Mouse (Mus musculus) lung, embryonic 15.5 days (tissue): ENCODE measurements around the gene Pwwp2b. TPM values are rescaled to one million over a fixed set of nuclear protein-coding genes. Genes with fewer than 3 reads are reported as not detected.

Experiments
- ATAC-seq: fragments of 200-750 bp; cut with Nextera tagmentation; 2 replicates; pipeline ENCODE4 v1.8.0; 2017; ENCODE audit warnings: moderate number of reproducible peaks, borderline replicate concordance; ENCODE audit not compliant: low FRiP score, low TSS enrichment; ENCODE audit errors: extremely low read depth
- H3K27ac ChIP-seq: fragments of 300-500 bp; sonication (generic); 2 replicates; pipeline ENCODE4 v1.5.1; 2015; ENCODE audit warnings: moderate library complexity, mild to moderate bottlenecking, inconsistent platforms
- H3K27me3 ChIP-seq: fragments of 300-500 bp; sonication (generic); 2 replicates; pipeline ENCODE4 v1.6.1; 2015; ENCODE audit warnings: inconsistent platforms
- H3K36me3 ChIP-seq: fragments of 300-500 bp; sonication (generic); 2 replicates; pipeline ENCODE4 v1.6.1; 2015; ENCODE audit warnings: inconsistent platforms
- H3K4me1 ChIP-seq: fragments of 300-500 bp; sonication (generic); 2 replicates; pipeline ENCODE4 v1.6.1; 2015; ENCODE audit warnings: inconsistent platforms
- H3K4me2 ChIP-seq: fragments of 300-500 bp; sonication (generic); 2 replicates; pipeline ENCODE4 v1.6.1; 2015; ENCODE audit warnings: inconsistent platforms, mild to moderate bottlenecking, moderate library complexity
- H3K4me3 ChIP-seq: fragments of 300-500 bp; sonication (generic); 2 replicates; pipeline ENCODE4 v1.5.1; 2015; ENCODE audit warnings: mild to moderate bottlenecking, inconsistent platforms
- H3K9ac ChIP-seq: fragments of 300-500 bp; sonication (generic); 2 replicates; pipeline ENCODE4 v1.6.1; 2015; ENCODE audit warnings: inconsistent platforms
- H3K9me3 ChIP-seq: fragments of 300-500 bp; sonication (generic); 2 replicates; pipeline ENCODE4 v1.6.1; 2016; ENCODE audit warnings: inconsistent platforms
- WGBS: fragments of 180-500 bp; shearing (Covaris S2); methylation state at CpG from one replicate; pipeline ENCODE4 v1.1.7; 2015; 5-methylcytosine and 5-hydroxymethylcytosine counted together
- polyA plus RNA-seq: library from polyadenylated mRNA; unstranded; fragments of >200 nt; fragmentation: Nextera tagmentation; extraction: Ambion mirVana; gene quantifications from 2 replicates; pipeline ENCODE4 v1.2.1, GENCODE M21; 2015

The Pwwp2b gene
- polyA plus RNA-seq, 1 experiment from 2014 or later: 15.4 TPM

DNA sequence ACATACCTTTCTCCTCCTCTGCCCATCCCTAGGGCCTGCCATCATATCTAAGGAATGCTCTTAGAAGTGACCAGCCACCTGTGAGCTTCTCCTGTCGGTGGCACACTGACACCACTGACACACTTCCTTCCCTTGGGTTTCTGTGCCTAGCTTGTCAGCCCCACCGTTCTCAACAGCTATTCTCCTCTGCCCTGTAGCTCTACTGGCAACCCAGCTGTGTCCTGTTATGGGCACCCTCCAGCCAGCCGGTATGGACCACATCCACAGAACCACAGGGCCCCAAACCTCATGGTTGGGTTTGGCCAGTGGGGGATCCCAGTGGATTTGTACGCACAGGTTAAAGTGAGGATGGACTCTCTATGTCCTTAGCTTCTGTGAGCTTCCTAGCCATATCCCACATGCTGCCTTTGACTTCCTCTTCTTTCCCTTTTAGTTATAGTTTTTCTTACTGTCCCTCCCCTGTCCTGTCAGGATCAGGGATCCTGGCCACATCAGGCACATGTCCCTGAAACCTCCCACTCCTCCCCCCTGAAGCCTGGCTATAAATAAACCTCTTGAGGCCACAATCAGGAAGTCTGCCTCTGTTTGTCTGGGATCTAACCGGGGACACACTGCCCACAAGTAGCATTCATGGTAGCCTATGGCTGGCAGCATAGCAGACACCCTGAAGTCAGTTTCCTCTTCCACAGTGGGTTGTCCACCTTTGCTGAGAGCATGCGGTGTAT lies 19.7 kb upstream of the Pwwp2b start:
- H3K4me3 ChIP-seq: no peak overlapping the region
- no peak for ATAC-seq
- no peaks in the 10 kb centered on the region for H3K27me3 ChIP-seq
- 48% methylated on average over 6 of the region's 6 CpGs for WGBS
- peaks cover 28% of the 10 kb centered on the region for H3K4me1 ChIP-seq
- peak overlapping the region; percentile 45; the same call in 1 of the 2 replicates for H3K27ac ChIP-seq
- no peak overlapping the region for H3K9ac ChIP-seq
- H3K9me3 ChIP-seq: no peaks in the 10 kb centered on the region
- H3K36me3 ChIP-seq: no peaks in the 10 kb centered on the region
- H3K4me2 ChIP-seq: no peak overlapping the region

DNA sequence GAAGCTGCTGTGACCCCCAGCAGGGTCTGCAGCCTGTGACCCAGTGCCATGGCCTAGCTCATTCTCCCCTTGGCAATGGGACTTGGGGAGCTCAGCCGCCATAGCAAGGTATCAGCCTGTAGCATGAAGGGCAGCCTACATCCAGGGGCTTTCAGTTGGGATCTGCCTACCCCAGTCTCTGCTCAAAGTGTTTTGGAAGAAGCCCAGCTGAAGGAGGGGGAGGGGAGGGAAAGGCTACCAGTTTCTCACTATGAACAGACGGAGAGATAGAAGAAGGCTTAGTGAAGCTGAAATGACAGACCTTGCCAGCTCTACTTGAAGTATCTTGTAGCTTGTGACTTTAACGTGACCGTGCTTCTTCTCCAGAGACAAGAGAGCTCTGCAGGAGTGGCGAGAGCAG lies 18.4 kb upstream of the Pwwp2b start:
- 67% methylated on average over 5 of the region's 5 CpGs for WGBS
- no peak for ATAC-seq
- Histone ChIP-seq H3K4me3 (no peak overlapping the region), H3K4me2 (no peak overlapping the region), H3K27ac (no peak overlapping the region), H3K36me3 (no peaks in the 10 kb centered on the region), H3K9me3 (no peaks in the 10 kb centered on the region), H3K4me1 (peaks cover 34% of the 10 kb centered on the region), H3K9ac (no peak overlapping the region), H3K27me3 (no peaks in the 10 kb centered on the region)

DNA sequence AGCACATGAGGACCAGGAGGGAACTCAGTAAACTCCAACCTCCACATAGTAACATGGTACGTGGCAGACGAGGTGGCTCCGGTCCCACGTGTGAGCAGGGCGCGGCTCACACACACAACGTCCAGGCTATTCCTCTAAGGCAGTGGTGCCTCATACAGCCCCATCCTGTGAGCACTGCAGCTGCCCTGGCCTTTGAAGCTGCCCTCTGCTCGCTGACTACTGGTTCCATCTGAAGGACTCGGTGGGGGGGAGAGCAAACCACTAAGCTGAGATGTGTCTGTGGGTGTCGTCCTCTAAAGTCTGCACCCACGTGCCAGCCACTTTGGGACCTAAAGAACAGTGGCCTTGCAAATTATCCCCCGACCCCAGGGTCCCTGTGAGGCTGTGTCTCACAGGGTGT lies 18.0 kb upstream of the Pwwp2b start:
- Histone ChIP-seq H3K4me1 (peaks cover 35% of the 10 kb centered on the region), H3K27ac (no peak overlapping the region), H3K36me3 (no peaks in the 10 kb centered on the region), H3K4me2 (no peak overlapping the region), H3K9ac (no peak overlapping the region), H3K4me3 (no peak overlapping the region), H3K9me3 (no peaks in the 10 kb centered on the region), H3K27me3 (no peaks in the 10 kb centered on the region)
- 65% methylated on average over 12 of the region's 12 CpGs for WGBS
- ATAC-seq: no peak

DNA sequence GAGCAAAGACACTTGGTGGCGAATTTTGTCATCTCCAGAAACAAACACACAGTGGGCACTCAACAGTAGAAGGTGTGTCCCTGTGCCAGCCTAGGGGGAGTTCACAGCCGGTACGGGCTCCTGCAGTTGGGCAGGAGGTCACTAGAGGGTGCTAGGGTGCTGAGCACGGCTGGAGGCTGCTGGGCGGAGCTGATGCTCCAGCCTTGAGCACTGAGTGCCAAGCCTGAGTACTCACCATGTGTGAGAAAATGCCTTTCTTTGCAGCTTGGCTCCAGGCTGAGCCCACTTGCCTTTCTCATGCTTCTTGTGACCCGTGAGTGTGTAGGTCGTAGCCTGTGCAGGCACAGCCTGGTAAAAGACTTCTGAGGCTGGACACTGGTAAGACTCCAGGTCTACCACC lies 14.6 kb upstream of the Pwwp2b start:
- Histone ChIP-seq H3K4me3 (no peak overlapping the region), H3K9ac (no peak overlapping the region), H3K27ac (peak overlapping the region; percentile 30), H3K27me3 (no peaks in the 10 kb centered on the region), H3K4me1 (peaks cover 36% of the 10 kb centered on the region), H3K36me3 (no peaks in the 10 kb centered on the region), H3K4me2 (peak overlapping the region; percentile 23; the same call in 1 of the 2 replicates), H3K9me3 (no peaks in the 10 kb centered on the region)
- WGBS: 2% methylated on average over 7 of the region's 7 CpGs
- peak; percentile 79 for ATAC-seq

DNA sequence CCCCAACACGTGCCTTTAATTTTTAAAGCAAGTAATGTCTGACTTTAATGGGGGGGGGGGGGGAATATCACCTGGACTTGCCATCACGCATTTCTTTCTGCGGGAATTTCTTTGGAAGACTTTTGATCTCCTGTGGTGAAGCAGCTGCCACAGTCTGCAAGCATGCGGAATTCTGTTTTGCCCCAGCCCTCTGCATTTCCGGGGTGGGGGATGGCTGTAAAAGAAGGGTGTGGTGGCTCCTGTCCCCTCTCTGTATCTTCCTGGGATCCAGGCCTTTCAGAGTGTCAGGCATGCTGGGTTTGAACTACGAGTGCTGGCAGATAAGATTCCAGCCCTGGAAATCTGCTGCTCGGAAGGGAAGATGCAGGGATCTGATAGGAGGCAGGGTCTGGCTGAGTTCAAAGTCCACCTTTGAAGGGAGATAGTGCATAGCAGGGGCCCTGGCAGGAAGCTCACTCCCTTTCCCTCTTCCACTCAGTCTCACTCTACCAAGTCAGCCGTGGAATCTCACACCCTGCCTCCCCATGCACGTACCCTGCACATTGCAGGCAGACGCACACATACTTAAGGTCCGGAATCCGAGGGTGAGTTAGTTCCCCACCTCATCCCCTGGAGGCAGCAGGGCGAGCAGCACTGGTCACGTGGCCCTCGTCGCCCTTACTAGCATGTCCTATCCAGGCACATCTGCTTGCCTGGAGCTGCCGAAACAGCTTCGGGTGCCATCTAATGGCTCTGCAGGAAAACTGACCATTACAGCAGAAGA lies 13.7 kb upstream of the Pwwp2b start:
- 11% methylated on average over 18 of the region's 18 CpGs for whole genome bisulfite sequencing
- ATAC-seq: peak; percentile 48; the same call in 1 of the 2 replicates

DNA sequence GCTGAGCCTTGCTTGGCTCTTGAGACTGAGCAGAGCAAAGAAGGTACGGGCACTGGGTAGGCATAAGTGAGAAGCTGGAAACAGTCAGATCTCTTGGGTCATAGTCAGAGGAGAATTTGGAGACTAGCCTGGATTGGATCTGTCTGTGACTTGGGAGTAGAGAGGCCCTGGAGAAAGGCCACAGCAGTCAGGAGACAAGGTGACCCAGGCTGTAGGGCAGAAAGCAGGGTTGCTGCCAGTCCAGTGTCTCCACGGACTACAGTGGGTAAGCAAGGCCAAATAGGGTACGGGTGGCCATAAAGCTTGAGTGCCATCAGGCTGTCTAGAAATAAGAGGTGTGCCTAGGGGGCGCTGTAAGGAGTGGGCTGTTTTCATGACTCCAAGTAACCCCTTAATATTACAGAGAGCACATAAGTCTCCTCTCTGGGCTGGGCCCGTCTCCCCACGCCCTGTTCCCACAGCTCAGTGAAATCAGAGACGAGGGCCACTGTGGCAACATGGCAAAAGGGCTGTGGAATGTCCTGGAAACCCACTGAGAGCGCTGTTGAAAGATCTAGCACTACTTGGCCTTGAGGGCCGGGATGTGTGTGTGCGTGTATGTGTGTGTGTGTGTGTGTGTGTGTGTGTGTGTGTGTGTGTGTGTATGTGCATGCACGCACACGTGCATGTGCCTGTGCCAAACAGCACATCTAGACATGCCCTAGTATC lies 12.5 kb upstream of the Pwwp2b start:
- 0 out of 2 replicates have a peak, but pooled peaks have one; percentile 4 for ATAC-seq

More for the DNA sequence above, 13.7 kb upstream of the Pwwp2b start:
- Histone ChIP-seq H3K9me3 (no peaks in the 10 kb centered on the region), H3K27ac (peak overlapping the region; percentile 31; the same call in 1 of the 2 replicates), H3K4me3 (no peak overlapping the region), H3K9ac (0 out of 2 replicates have a peak overlapping the region, but pooled peaks have one; percentile 8), H3K4me1 (peaks cover 28% of the 10 kb centered on the region), H3K36me3 (no peaks in the 10 kb centered on the region), H3K4me2 (0 out of 2 replicates have a peak overlapping the region, but pooled peaks have one; percentile 19), H3K27me3 (no peaks in the 10 kb centered on the region)

DNA sequence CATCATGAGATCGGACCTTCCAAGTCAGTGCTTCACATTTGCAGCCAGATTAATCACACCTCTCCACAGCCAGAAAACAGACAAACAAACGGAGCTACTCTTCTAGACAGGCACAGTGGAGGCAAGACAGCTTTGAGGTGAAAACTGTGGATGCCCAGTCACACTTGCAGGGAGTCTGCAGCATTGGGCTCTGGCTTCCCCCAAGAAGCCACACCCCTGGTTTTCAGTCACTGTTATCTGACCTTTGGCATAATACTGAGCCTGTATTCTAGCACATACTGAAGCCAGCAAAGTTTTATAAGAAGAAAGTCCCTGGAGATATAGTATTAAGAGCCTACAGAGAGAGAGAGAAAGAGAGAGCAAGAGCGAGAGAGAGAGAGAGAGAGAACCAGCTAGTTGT lies 8.8 kb upstream of the Pwwp2b start:
- H3K4me1 ChIP-seq: peaks cover 19% of the 10 kb centered on the region
- ATAC-seq: no peak
- H3K9ac ChIP-seq: no peak overlapping the region
- H3K36me3 ChIP-seq: no peaks in the 10 kb centered on the region
- no peak overlapping the region for H3K27ac ChIP-seq
- H3K9me3 ChIP-seq: no peaks in the 10 kb centered on the region
- no peak overlapping the region for H3K4me3 ChIP-seq
- H3K27me3 ChIP-seq: no peaks in the 10 kb centered on the region
- no peak overlapping the region for H3K4me2 ChIP-seq
- WGBS: 72% methylated on average over 3 of the region's 3 CpGs

More for the DNA sequence above, 12.5 kb upstream of the Pwwp2b start:
- H3K27ac ChIP-seq: 0 out of 2 replicates have a peak overlapping the region, but pooled peaks have one; percentile 3
- H3K9me3 ChIP-seq: no peaks in the 10 kb centered on the region
- H3K9ac ChIP-seq: no peak overlapping the region
- WGBS: 68% methylated on average over 12 of the region's 12 CpGs
- no peaks in the 10 kb centered on the region for H3K36me3 ChIP-seq
- H3K4me3 ChIP-seq: no peak overlapping the region
- H3K4me1 ChIP-seq: peaks cover 21% of the 10 kb centered on the region
- no peak overlapping the region for H3K4me2 ChIP-seq
- no peaks in the 10 kb centered on the region for H3K27me3 ChIP-seq

DNA sequence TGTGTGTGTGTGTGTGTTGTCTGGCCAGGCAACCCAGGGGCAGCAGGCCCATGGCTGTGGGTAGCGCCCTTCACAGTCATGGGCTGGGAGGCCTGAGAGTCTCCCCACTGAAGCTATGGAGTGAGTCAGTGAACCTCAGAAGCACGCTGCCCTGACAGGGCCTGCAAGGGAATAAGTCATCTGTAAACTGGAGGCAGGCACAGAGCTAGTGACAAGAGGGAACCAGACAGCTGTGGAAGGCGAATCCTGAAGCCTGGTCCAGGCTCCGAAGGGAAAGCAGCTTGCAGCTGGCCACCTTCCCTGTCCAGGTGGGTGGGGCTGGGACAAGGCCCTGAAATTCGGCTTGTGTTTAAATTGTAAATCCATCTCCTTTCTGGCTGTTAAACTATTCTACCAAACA lies 2.2 kb upstream of the Pwwp2b start:
- H3K4me3 ChIP-seq: no peak overlapping the region
- H3K4me2 ChIP-seq: no peak overlapping the region
- no peaks in the 10 kb centered on the region for H3K27me3 ChIP-seq
- no peak for ATAC-seq
- H3K4me1 ChIP-seq: peaks cover 47% of the 10 kb centered on the region
- H3K36me3 ChIP-seq: no peaks in the 10 kb centered on the region
- WGBS: 64% methylated on average over 5 of the region's 5 CpGs
- H3K9me3 ChIP-seq: no peaks in the 10 kb centered on the region
- no peak overlapping the region for H3K27ac ChIP-seq
- H3K9ac ChIP-seq: no peak overlapping the region

DNA sequence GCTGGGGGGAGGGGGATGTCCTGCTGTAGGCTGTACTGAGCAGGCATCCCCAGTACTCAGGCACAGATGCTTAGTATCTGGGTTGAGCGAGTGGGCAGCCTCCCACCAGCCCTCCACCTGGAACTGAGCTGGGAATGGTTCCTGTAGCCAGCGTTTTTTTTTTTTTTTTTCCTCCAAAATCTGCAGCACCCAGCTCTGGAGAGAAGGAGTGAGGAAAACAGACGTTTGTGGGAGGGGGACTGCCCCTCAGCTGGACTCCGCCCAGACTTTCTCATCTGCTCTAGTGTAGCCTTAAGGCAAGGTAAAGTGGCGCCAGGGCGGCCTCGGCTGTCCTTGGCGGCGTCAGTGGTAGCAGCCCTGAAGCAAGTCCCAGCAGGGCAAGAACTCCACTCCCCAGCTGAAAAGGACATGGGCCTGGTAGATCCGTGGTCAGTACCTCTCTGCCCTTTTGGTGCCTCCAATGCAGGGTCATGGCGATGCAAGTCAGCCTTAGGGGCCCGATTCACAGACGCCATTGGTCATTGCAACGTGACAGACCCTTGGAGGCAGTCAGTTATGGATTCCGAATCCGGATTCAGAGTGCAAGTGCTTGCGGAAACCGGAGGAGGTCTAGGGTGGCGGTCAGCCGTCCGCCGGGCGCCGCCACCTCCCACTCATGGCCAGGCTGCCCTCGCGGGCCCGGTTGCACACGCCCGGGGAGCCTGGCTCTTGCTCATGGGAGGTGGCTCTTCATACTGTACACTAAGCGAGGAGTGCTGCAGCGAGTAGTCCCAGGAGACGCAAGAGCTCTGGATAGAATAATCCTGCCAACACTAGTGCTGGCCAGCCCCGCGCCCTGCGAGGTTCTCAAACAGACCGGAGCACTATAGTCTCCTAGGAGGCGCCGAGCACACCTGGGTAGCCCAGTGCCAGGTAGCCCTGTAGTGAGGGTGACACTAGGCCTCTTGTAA lies 1.1 kb upstream of the Pwwp2b start:
- peak overlapping the region; percentile 89 for H3K4me2 ChIP-seq
- no peaks in the 10 kb centered on the region for H3K36me3 ChIP-seq
- WGBS: 5% methylated on average over 38 of the region's 38 CpGs
- peak overlapping the region; percentile 84 for H3K9ac ChIP-seq
- no peaks in the 10 kb centered on the region for H3K9me3 ChIP-seq
- ATAC-seq: peak; percentile 44
- peak overlapping the region; percentile 94 for H3K27ac ChIP-seq
- H3K4me1 ChIP-seq: peaks cover 55% of the 10 kb centered on the region
- no peaks in the 10 kb centered on the region for H3K27me3 ChIP-seq
- H3K4me3 ChIP-seq: peak overlapping the region; percentile 70

DNA sequence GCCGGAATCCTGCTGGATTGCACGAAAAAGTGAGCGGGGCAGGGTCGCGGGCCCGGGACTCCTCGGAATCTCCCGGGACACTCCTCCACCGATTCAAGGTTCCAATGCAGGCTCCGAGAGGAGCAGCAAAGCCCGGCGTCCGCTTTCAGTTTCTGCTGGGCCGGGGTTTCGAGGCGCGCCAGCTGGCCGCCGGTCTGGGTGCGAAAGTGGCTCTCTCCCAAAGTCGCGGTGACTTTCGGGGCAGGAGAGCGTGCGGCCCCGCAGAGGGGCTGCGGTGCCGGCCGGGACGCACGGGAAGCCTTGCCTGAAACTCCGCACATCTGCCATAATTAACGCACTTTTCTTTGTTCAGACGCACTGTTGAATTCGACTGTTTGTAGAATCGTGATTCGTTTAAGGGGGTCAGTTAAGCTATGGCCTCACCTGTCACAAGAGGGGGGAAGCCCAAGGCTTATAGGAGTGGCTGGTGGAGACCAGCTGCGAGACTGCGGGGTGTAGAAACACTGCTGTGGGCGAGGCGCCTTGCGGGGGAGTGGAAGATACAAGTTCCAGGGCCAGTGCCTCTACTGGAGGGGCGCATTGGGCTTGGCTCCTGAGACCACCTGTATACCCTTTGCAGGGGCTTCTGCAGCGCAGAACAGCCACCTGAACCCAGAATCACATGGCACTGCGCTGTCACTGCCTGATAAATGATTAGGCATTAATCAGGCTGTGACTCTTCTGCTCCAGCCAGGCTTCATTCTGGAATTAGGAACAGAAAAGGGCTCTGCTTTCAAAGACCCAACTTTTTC lies 528 bp downstream of the Pwwp2b start:
- no peak; the same call in 1 of the 2 replicates for ATAC-seq
- Histone ChIP-seq H3K9me3 (no peaks in the 10 kb centered on the region), H3K27me3 (no peaks in the 10 kb centered on the region), H3K9ac (peak overlapping the region; percentile 84), H3K27ac (peak overlapping the region; percentile 94), H3K4me1 (peaks cover 71% of the 10 kb centered on the region), H3K36me3 (no peaks in the 10 kb centered on the region), H3K4me2 (peak overlapping the region; percentile 89), H3K4me3 (peak overlapping the region; percentile 70)
- WGBS: 2% methylated on average over 45 of the region's 45 CpGs
